Mouse (Mus musculus) heart, adult 11 months (tissue): ENCODE results near the gene Wdtc1.

Experiments
- DNase-seq: peaks from one replicate; pipeline ENCODE4 v3.0.0; 2022

The Wdtc1 gene

DNA sequence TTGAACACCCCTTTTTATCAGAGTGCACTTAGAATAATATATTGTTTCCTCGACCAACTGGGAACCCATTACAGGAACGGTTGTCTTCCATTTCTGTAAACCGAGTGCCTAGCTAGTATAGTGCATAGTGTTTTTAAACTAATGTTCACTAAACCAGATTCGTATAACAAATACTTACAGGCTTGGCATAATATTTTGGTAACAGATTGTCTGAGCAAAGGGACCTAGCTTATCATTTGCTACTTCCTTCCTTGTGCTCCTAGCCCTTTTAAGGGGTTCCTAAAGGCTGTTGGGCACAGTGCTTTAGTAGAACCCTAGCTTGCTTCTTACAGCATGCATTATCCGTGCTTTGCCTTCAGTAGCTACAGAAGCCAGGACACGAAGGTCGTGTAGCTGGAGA, 71.8 kb downstream of the Wdtc1 start:
- no peak for DNase-seq

DNA sequence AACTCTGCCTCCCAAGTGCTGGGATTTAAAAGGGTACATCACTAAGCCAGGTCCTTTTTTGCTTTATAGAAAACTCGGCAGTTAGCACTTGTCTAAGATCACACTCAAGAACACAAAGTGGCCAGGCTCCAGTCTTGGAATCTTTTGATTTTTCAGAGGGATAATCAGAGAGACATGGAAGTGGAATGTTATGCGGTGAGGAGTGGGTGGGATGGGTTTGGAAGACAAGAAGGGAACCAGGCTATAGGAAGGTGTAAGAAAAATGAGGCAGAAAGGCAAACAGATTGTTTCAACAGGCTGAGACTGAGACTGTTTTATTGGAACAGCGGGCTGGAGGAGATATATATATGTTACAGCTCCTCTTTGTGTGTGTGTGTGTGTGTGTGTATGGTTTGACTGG, 74.8 kb downstream of the Wdtc1 start:
- DNase-seq: no peak

DNA sequence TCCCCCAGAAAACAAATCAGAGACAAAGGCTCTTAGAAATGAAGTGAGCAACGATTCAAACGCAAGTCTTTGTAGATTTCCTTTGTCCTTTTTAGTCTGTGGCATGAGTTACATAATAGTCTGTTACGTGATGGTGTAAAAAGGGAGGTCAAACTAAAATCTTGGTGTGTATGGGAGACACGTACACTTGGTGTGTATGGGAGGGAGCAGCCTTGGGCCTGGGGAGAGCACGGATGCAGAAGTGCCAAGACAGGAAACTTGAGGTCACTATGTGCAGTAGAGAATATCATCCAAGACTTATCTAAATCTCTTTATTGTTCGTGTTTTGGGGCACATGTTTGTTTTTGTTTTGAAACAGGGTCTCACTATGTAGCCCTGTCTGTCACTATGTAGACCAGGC, 75.2 kb downstream of the Wdtc1 start:
- no peak for DNase-seq

DNA sequence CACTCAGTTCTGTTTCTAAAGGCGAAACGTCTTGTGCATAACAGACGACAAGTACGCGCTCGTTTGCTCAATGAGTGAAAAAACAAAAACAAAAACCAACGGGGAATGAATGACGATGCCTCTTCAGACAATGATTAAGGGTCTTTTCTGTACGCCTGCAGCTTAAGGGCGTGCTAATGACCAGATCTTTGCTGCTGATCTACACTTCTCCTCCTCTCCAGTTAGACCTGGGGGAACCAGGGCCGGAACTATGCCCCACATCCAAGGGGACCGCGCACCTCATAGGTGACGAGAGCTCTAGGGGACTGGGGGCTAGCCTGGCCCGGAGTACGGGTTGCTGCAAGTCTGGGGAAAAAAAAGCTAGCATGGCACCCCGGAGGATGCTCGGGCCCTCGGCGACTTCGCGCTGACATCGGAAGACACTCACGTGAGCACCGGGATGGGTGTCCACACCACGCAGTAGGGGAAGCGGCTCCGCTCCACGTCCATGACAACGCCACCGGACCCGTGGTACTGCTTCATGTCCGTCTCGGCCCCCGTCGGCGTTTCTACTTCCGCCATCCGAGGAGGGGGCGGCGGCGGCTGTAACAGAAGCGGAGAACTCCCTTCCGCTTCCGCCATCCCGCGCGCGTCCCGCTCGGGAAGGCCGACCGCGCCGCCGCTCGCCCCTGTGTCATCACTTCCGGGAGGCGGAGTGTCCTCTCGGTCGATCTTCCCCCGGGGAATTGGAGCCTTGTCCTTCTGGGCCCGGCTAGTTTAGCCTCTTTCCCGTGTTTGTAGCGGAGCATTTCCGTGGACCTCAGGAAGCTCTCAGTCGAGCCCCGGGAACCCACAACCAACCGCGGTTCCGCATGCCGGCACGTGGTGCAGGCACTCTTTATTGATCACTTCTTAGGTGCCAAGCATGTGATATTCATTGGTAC, 75.9 kb downstream of the Wdtc1 start, which contains the start of gene Tmem222:
TSS of gene Tmem222 (minus strand) at position 689 of the 923 bp plus-strand sequence.
- DNase-seq: peak; percentile 100

DNA sequence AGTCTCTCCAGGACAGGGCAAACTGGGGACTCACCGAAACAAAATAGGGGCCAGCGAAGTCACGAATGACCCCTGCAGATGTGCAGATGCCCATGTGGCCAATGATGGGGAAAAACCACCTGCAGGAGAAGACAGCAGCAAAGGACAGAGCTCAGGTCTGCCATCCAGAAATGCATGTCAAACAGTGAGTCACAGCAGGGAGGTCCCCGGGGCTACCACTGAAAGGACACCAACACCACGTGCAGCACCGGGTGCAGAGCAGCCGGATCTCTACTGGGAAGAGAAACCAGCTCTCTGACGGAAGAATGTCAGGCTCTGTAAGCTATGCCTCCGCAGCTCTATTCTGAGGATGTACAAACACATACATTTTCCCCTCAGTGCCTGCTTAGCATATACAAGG, 82.4 kb downstream of the Wdtc1 start:
- DNase-seq: no peak

DNA sequence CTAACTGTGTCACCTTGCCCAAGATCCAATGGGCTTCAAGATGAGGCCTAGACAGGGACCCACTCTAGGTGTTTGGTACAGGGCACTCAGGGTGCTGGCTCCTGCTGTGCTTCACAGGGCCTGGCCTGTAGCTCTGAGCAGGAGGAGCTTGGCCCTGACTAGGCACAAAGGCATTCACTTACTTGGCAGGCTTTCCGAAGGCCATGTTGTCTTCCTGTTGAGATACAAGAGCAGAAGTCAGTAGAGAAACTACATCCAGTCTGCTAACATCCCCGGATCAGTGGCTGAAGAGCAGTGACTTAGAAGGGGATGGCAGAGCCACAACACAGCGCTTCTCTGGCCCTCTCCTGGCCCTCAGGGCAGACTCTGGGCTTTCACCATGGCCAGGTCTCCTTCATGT, 83.7 kb downstream of the Wdtc1 start:
- peak; percentile 97 for DNase-seq

DNA sequence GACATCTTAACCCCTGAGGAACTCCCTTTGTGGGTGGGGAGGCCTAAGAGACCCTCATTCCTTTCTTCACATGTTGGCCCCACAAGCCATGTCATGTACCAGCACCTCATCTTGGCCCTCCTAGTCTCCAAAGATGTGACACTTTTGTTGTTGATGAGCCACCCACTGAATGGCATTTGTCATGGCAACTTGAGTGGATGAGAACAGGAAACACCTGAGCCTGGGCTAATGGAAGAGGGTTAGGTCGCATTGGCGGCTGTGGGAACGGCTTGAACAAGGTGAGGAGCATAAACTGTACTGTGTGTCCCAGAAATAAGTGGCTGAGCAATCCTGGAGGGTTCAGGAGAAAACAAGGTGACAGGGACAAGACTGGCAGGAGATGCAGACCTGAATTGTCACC, 84.3 kb downstream of the Wdtc1 start:
- peak; percentile 91 for DNase-seq

DNA sequence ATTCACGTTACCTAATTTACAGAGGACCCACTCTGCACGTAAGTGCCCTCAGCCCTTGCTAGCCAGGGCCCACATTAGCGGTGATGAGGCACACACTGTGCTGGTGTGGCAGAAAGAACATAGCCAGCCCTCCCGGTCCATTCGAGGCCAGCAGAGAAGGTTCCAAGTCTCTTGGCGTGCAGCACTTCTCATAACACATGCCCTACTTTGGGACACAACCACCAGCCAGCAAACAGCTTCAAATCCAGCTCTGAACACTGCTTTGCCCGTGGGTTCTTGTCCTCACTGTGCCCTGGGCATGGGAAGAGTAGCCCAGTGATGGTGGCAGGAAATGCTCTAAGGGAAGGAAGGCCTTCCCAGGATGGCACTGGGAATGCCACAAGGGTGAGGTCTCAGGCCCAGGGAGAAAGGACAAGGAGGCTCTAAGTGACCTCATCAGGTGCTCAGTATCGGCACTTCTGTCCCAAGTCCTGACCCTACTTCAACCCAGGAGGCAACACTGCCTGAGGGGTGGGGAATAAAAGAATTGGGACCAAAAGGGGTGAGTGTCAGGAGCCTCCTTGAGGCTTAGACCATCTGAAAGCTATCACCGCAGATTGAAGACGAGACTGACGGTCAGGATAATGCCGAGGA, 86.9 kb downstream of the Wdtc1 start:
- DNase-seq: peak; percentile 95

DNA sequence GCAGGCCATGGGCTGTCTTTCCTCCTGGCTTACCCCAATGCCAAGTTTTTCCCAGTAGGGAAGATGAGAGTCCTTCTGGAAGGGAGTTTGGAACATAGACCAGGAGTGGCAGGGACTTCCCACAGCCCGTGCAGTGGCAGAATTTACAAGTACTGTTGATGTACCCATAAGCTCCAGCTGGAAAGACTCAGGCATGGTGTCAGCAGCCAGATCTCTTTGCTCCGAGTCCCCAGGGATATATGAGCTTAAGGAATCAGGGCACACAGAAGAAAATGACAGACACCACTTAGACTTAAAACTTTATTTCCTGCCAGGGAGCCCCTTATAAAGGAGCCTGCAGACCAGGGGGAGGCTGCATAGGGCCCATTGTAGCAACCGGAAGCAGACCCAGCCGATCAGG, 87.5 kb downstream of the Wdtc1 start:
- peak; percentile 96 for DNase-seq

DNA sequence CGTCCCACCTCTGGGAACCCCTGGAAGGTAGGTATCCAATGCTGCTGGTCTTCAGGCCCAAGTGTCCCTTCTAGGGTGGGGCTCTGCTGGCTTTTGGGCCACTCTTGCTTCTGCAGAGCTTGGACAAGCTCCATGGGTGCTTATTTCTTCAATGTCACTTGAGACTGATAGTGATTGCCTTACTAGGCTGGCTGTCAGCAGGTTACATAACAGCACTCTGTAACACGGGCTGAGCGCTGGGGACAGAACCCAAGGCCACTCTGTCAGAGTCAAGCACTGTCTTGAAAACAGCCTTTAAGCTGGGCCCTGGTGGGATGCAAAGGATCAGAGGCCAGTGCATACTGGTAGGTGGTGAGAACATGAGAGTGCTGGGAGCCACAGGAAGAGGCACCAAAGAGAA, 88.0 kb downstream of the Wdtc1 start:
- peak; percentile 96 for DNase-seq

DNA sequence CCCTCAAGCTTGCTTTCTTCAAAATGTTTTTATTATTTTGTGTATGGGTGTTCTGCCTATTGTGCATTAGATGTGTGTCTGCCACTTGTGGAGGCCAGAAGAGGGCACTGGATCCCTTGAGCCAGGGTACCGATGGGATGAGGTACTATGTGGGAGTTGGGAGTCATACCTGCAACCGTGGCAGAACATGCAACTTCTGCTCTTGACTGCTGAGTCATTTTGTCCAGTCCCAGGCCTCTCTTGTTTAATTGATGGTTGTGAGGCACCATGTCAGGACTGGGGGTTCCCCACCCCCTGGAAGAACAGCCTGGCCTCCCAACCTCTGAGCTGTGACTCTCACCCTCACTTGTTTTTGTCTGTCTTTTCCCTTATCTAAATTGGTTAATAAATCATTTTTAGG, 88.7 kb downstream of the Wdtc1 start:
- no peak for DNase-seq

DNA sequence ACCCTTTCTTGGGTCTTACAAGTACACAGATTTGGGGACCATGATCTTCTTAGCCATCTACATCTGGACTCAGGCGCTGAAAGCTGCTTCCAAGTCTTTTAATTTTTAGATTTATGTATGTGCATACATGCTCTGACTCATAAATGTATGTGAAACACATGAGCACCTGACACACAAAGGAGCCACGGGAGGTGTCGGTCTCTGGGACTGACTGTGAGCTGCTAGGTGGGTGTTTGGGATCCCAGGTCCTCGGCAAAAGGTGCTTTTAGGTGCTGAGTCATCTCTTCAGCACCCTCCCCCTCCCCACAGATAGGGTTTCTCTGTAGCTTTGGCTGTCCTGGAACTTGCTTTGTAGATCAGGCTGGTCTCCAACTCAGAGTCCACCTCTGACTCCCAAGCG, 89.5 kb downstream of the Wdtc1 start:
- DNase-seq: no peak

DNA sequence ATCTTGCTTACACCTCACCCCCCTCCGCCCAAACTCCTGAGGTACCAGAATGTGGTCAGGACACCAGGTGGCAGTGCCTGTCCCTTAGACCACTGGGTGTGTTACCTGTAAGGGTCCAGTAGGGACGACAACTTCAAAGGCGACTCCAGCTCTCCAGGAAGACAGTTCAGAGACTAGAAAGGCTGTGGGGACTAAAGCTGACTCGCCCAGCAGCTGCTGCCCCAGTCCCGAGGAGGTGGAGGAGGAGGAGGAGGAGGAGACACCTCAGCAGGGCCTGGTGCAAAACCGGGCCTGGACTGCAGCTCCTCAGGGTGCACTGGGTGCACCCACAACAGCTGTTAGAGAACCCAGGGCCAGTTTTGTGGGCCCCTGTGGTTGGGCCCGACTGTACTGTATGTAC, 90.4 kb downstream of the Wdtc1 start, which contains the start of gene Sytl1:
TSS of gene Sytl1 (minus strand) at position 232 of the 400 bp plus-strand sequence.
- no peak for DNase-seq

DNA sequence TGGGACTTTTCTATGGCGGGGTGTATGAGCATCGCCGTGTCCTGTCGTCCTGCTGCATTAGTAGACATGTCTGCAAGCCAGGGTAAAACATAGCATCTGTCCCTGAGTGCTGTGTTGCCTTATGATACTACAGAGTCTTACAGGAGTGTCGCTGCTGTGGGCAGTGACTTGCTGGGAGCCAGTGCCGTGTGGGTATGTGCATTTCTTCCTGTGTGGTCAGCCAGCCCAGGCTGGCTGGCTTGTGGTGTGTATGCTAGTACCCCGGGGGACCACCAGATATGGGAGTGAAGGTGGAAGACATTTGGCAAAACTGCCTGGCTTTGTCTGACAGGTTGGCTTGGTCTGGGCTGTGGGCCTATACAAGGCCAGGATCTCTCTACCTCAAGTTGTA, 90.9 kb downstream of the Wdtc1 start:
- no peak for DNase-seq

DNA sequence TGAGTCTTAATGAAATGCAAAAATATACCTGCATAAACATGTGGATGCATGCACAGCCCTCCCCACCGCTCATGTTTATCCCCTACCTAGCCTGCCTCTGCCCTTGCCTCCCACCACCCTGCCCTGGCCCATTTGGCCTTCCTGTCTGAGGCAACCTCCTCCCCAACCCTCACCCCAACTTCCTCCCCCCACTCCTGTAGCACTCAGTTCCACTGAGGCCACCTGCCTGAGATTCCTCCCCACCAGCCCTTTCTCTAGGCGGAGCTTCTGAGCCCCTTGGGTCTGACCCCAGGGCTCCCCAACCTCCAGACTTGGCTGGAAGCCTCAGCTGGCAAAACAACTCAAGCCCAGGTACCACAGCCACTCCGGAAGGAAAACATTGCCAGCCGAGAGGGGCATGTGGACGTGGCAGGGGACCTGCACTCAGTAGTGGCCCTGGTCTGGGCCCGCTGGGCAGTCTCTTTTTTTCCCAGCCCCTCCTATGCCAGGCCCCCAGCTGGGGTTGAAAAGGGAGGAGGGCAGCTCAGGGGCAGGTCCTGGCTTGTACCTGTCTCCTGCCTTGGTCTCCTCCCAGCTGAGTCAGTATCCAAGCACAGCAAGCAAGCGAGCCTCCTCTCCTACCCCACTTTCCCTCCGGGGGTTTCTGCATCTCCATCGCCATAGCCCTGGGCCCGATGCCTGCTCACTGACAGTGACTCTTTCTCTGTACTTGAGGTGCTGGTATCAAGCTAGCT, 91.5 kb downstream of the Wdtc1 start:
- no peak for DNase-seq

DNA sequence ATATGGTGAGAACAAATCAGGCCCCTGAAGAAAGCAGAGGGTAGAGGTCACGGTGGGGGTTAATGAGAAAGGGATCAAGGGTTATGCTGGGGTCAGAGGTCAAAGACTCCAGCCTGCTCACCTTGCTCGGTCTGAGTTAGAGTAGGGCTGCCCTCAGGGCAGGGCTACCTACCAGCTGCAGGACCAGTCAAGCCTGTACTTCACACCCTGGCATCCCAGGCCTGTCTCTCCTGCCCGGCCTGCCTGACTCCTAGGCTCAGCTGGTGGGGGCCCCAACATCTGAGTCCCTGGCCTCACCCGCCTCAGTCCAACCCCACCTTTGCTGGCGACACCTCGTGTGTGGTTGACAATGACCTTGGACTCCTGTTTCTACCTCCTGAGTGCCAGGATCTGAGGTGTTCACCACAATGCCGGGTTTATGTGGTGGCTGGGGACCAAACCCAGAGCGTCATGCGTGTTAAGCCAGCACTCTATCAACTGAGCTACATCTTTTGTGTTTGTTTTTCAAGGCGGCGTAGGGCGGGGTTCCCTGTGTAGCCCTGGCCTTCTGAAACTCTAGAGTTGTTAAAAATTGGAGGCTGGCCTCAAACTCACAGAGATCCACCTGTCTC, 95.4 kb downstream of the Wdtc1 start:
- DNase-seq: no peak

DNA sequence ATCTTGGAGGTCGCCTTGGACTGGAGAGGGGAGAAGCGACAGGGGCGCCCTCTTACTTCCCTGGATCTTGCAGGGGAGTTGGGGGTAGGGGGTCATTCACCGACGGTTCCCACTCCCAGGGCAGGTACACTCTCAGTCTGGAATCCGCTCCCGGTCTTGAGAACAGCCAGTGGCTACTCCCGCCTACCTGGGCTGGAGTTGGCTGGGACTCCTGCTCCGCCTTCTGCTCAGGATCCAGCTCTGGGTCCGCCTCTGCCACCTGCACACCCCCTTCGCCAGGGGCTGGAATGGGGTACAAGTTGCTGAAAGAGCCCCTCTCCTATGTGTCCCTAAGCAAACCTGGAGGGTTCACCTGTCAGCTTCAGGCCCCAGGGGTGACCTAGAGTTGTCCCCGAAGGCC, 96.1 kb downstream of the Wdtc1 start:
- DNase-seq: no peak

DNA sequence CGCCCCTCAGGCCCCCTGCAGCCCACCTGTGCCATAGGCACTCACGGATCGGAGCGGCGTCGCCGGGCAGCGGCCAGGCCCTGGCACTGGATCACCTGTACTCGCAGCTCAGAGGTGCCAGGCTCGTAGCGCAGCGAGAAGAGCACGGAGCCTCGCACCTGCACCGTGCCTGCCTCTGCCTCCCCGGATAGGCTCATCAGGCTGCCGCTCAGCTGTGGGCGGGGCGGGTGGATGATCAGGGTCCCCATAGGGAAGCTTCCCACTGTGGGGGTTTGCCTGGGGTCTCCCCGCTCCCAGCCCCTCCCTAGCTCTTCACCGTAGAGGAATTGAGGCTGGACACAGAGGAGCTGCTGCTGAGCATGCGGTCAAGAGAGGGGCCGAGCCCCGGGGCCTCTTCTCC, 96.5 kb downstream of the Wdtc1 start:
- DNase-seq: no peak

DNA sequence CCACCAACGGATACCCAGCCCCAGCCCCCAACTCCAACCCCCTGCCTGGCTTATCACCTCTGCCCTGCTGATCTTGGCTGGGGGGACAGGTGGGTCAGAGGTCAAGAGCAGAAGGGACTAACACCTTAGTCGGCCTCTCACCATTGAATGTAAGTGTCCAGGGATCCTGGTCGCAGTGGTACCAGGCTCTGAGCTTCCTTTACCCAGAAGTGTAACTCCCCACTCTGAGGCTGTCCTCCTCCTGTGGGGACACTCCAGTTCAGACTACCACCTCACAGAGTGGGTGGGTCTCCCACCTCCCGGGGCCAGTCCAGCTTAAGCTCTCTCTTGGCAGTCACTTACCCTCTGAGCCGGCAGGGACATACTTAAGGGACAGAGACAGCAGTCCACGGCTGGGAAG, 97.9 kb downstream of the Wdtc1 start:
- peak; percentile 88 for DNase-seq

DNA sequence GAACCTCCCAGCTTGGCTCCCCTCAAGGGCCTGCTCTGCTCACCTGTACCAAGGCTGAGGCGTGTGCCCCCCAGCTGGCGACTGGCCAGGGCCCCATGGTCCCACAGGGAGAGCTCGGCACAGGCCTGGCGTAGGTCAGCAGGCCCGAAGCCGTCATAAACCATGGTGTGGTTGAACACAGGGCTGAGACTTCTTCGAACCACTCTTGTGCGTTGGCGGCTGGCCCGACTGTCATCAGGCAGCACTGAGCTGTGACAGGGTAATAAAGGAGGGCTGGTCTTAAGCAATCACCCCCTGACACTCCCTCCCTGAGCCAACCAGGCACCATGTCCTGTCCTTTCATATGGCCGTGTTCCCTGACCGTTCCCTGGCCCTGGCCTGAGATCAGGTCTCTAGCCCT, 99.9 kb downstream of the Wdtc1 start:
- DNase-seq: no peak

DNA sequence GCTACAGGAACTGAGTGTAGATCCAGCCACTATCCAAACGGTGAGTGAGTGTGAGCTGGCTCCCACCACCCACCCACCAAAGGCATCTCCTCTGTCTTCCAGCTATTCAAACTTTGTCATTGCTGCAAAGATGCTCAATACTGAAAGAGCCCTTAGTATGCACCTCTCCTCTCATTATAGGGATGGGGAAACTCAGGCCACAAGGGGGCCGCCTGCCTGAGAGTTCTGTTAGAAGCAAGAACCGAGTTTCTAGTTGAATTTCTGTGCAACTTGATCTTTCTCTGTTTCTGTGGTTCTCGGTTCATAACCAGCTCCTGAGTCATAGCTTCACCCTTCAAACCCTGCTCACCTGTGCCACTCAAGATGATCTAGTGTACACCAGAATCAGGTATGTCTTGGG, 101.2 kb downstream of the Wdtc1 start:
- DNase-seq: no peak

DNA sequence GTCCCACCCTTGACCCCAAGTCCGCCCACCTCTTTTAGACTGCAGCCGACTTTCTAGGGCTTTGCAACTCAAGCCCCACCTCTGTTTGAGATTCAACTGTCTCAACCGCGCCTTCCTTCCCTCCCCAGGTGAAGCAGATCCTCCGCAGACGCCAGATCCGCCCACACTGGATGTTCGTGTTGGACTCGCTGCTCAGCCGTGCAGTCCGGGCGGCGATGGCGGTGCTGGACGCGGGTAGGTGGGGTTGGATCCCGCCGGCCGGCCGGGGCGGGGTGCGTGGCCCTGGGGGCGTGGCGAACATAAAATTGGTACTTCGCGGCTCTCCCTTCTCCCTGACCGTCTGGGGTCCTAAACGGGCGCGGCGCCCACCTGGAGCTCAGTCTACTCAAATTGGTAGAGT, 102.1 kb downstream of the Wdtc1 start:
- peak; percentile 92 for DNase-seq

DNA sequence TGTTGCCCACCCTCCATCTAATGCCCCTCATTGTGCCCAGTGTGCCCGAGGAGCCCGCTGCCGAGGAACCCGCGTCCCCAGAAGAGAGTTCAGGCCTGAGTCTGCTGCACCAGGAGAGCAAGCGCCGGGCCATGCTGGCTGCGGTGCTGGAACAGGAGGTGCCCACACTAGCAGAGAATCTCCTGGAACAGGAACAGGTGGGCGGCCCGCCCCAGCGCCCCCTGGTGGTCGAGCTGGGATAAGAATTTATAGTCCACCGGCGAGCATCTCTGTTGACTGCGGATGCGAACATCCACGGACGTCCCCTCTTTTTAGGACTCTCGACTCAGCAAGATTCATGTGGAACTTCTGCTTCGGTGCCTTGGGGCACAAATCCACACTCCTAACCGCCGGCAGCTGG, 102.7 kb downstream of the Wdtc1 start:
- peak; percentile 96 for DNase-seq
